Mouse (Mus musculus): ENCODE measurements around the gene Spire2.
"Not testable (repeated sequence)": the region's sequence is repeated elsewhere in the genome, so short reads cannot be mapped to it uniquely, and the experiment has no call there.

Gene Spire2

GRCm38 (mm10) chr8:123332262-123333090 is at the start of gene Spire2:
Spire2 (plus strand) TSS chr8:123332713.
- peak; percentile 70 to 85 for DNase-seq

- not testable (repeated sequence) for DNase-seq
Measured at GRCm38 (mm10) chr8:123282994-123283393, 49.5 kb upstream of the Spire2 start.

GRCm38 (mm10) chr8:123283991-123284390 is 48.5 kb upstream of the Spire2 start:
- DNase-seq = no peak

- DNase-seq = no peak
Measured at GRCm38 (mm10) chr8:123284493-123284892, 48.0 kb upstream of the Spire2 start.

- DNase-seq = no peak
Measured at GRCm38 (mm10) chr8:123287362-123287761, 45.2 kb upstream of the Spire2 start.

GRCm38 (mm10) chr8:123290166-123290565 is 42.3 kb upstream of the Spire2 start:
- DNase-seq = peak; percentile 15 to 35

GRCm38 (mm10) chr8:123290679-123291078 is 41.8 kb upstream of the Spire2 start:
- DNase-seq = no peak

- no peak for DNase-seq
Measured at GRCm38 (mm10) chr8:123291716-123292115, 40.8 kb upstream of the Spire2 start.

- DNase-seq = no peak
Measured at GRCm38 (mm10) chr8:123292281-123292680, 40.2 kb upstream of the Spire2 start.

GRCm38 (mm10) chr8:123292785-123293184 is 39.7 kb upstream of the Spire2 start:
- no peak for DNase-seq

- DNase-seq = no peak
Measured at GRCm38 (mm10) chr8:123298301-123298700, 34.2 kb upstream of the Spire2 start.

GRCm38 (mm10) chr8:123308738-123309137 is 23.8 kb upstream of the Spire2 start:
- DNase-seq = no peak

GRCm38 (mm10) chr8:123317781-123318466 is 14.6 kb upstream of the Spire2 start:
- no peak for DNase-seq

GRCm38 (mm10) chr8:123318467-123318911 is 14.0 kb upstream of the Spire2 start, which contains the start of gene Fanca:
Fanca (minus strand) TSS chr8:123318576.
- DNase-seq = peak; percentile 91 to 94

GRCm38 (mm10) chr8:123319522-123320164 is 12.9 kb upstream of the Spire2 start:
- DNase-seq = peak; percentile 29 to 62

- no peak for DNase-seq
Measured at GRCm38 (mm10) chr8:123328552-123328951, 4.0 kb upstream of the Spire2 start.

GRCm38 (mm10) chr8:123329350-123329749 is 3.2 kb upstream of the Spire2 start:
- DNase-seq = no peak

GRCm38 (mm10) chr8:123329961-123330360 is 2.6 kb upstream of the Spire2 start:
- no peak for DNase-seq

- no peak for DNase-seq
Measured at GRCm38 (mm10) chr8:123330701-123331100, 1.8 kb upstream of the Spire2 start.

GRCm38 (mm10) chr8:123331301-123331700 is 1.2 kb upstream of the Spire2 start:
- DNase-seq = no peak

GRCm38 (mm10) chr8:123331810-123332209 is 703 bp upstream of the Spire2 start:
- DNase-seq = no peak

- DNase-seq = no peak
Measured at GRCm38 (mm10) chr8:123333091-123333587, 626 bp downstream of the Spire2 start.

GRCm38 (mm10) chr8:123333864-123334263 is 1.4 kb downstream of the Spire2 start:
- no peak for DNase-seq

Data from cerebellum, postnatal 36 days (tissue).